Comparison of ENCODE assay signal across 16 mouse cellular contexts in the genomic region with DNA sequence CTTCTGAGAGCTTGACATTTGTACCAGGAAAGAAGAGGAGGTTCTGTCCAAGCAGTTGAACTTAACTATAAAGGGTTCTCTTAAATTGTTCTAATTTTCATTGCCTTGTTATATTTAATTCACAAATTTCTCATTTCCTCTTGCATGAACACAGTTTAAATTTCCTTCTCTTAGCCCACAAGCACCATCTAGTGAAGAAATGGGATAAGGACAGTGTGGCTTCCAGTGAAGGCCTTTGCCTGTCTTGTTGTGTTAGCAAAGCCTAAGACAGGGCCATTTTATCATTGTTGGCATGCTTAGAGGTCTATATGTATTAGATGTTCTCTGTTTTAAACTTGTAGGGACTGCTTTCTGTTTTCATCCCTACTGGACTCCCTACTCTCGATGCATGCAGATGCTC.
A peak's percentile ranks its signal among the peaks of the same experiment; 100 is the strongest.
DNase-seq lines count a peak whose midpoint lies in the region; ATAC-seq and TF ChIP-seq lines count a peak whose summit lies in the region.
"Had no signal": no experiment of that assay in that cellular context is flagged by ENCODE, and none has a peak within 500 bp of the region (broad histone marks: within the 10 kb centered on the region; RNA-seq: fewer than 3 reads in every experiment).

No protein-coding gene starts in this region.

- H3K4me2 ChIP-seq in intestine, postnatal 0 days (replicated peaks; ENCODE audit: low read depth) = no peak overlapping the region
- H3K4me2 ChIP-seq in intestine, embryonic 15.5 days (replicated peaks) = no peak overlapping the region
- no peak overlapping the region for H3K4me2 ChIP-seq in midbrain, embryonic 11.5 days
- H3K4me2 ChIP-seq in midbrain, embryonic 16.5 days (ENCODE audit: low read length) = no peak overlapping the region
- H3K4me2 ChIP-seq: embryonic facial prominence, embryonic 12.5 days; forebrain, embryonic 13.5 days; heart, embryonic 15.5 days; neural tube, embryonic 12.5 days had no signal

- no peaks in the 10 kb centered on the region for H3K4me1 ChIP-seq in intestine, postnatal 0 days (replicated peaks; ENCODE audit: control insufficient read depth, insufficient read depth, low read length)
- no peaks in the 10 kb centered on the region for H3K4me1 ChIP-seq in intestine, embryonic 15.5 days (replicated peaks)
- no peaks in the 10 kb centered on the region for H3K4me1 ChIP-seq in midbrain, embryonic 11.5 days (ENCODE audit: control insufficient read depth, insufficient read depth, low read length)
- no peaks in the 10 kb centered on the region for H3K4me1 ChIP-seq in midbrain, embryonic 16.5 days (ENCODE audit: control insufficient read depth, insufficient read depth, low read length)
- H3K4me1 ChIP-seq: embryonic facial prominence, embryonic 12.5 days; forebrain, embryonic 13.5 days; heart, embryonic 15.5 days; megakaryocyte, embryonic 14.5 days; neural tube, embryonic 12.5 days had no signal

- WGBS in intestine, postnatal 0 days = 78% methylated on average over 1 of the region's 1 CpGs
- WGBS in intestine, embryonic 15.5 days = 71% methylated on average over 1 of the region's 1 CpGs
- 90% methylated on average over 1 of the region's 1 CpGs for WGBS in midbrain, embryonic 11.5 days
- WGBS in midbrain, embryonic 16.5 days = 94% methylated on average over 1 of the region's 1 CpGs

- H3K9ac ChIP-seq in intestine, postnatal 0 days (ENCODE audit: low read depth, low read length) = no peak overlapping the region
- no peak overlapping the region for H3K9ac ChIP-seq in intestine, embryonic 15.5 days
- no peak overlapping the region for H3K9ac ChIP-seq in midbrain, embryonic 11.5 days (ENCODE audit: low read length)
- H3K9ac ChIP-seq in midbrain, embryonic 16.5 days (ENCODE audit: low read depth, low read length) = no peak overlapping the region
- H3K9ac ChIP-seq: embryonic facial prominence, embryonic 12.5 days; forebrain, embryonic 13.5 days; heart, embryonic 15.5 days; neural tube, embryonic 12.5 days had no signal

- no peak overlapping the region for H3K27ac ChIP-seq in intestine, postnatal 0 days (ENCODE audit: low read depth, low read length)
- no peak overlapping the region for H3K27ac ChIP-seq in intestine, embryonic 15.5 days
- no peak overlapping the region for H3K27ac ChIP-seq in midbrain, embryonic 11.5 days (ENCODE audit: low read depth, low read length)
- no peak overlapping the region for H3K27ac ChIP-seq in midbrain, embryonic 16.5 days (ENCODE audit: low read length)
- H3K27ac ChIP-seq: embryonic facial prominence, embryonic 12.5 days; forebrain, embryonic 13.5 days; heart, embryonic 15.5 days; neural tube, embryonic 12.5 days had no signal

- H3K4me3 ChIP-seq in intestine, postnatal 0 days (ENCODE audit: low read depth, low read length) = no peak overlapping the region
- no peak overlapping the region for H3K4me3 ChIP-seq in intestine, embryonic 15.5 days (replicated peaks)
- no peak overlapping the region for H3K4me3 ChIP-seq in midbrain, embryonic 11.5 days (ENCODE audit: low read depth, low read length)
- no peak overlapping the region for H3K4me3 ChIP-seq in midbrain, embryonic 16.5 days (ENCODE audit: low read depth, low read length)
- H3K4me3 ChIP-seq: embryonic facial prominence, embryonic 12.5 days; forebrain, embryonic 13.5 days; heart, embryonic 15.5 days; megakaryocyte, embryonic 14.5 days; neural tube, embryonic 12.5 days had no signal

- TF ChIP-seq CTCF in intestine, postnatal 0 days (IDR thresholded peaks at IDR 0.05; ENCODE audit: low read depth) = peak; percentile 60

- ATAC-seq in intestine, postnatal 0 days = no peak
- ATAC-seq in intestine, embryonic 15.5 days = no peak
- no peak for ATAC-seq in midbrain, embryonic 11.5 days (ENCODE audit: low FRiP score)
- no peak for ATAC-seq in midbrain, embryonic 16.5 days
- ATAC-seq in megakaryocyte-erythroid progenitor cell, adult 5-6 weeks (replicated peaks; ENCODE audit: low FRiP score, low TSS enrichment, poor library complexity, severe bottlenecking) = 0 out of 2 replicates have a peak, but pooled peaks have one; percentile 50
- ATAC-seq: forebrain, embryonic 13.5 days had no signal

- no peaks in the 10 kb centered on the region for H3K9me3 ChIP-seq in intestine, postnatal 0 days (ENCODE audit: control insufficient read depth)
- no peaks in the 10 kb centered on the region for H3K9me3 ChIP-seq in intestine, embryonic 15.5 days
- H3K9me3 ChIP-seq in midbrain, embryonic 11.5 days (ENCODE audit: control insufficient read depth, low read length) = no peaks in the 10 kb centered on the region
- H3K9me3 ChIP-seq in midbrain, embryonic 16.5 days (replicated peaks; ENCODE audit: control insufficient read depth, low read length, poor library complexity, severe bottlenecking) = no peaks in the 10 kb centered on the region
- H3K9me3 ChIP-seq: embryonic facial prominence, embryonic 12.5 days; forebrain, embryonic 13.5 days; heart, embryonic 15.5 days; megakaryocyte, embryonic 14.5 days; neural tube, embryonic 12.5 days had no signal

- no peaks in the 10 kb centered on the region for H3K36me3 ChIP-seq in intestine, postnatal 0 days (ENCODE audit: control insufficient read depth, insufficient read depth)
- no peaks in the 10 kb centered on the region for H3K36me3 ChIP-seq in intestine, embryonic 15.5 days
- H3K36me3 ChIP-seq in midbrain, embryonic 11.5 days (ENCODE audit: control insufficient read depth, insufficient read depth, low read length) = no peaks in the 10 kb centered on the region
- H3K36me3 ChIP-seq in midbrain, embryonic 16.5 days (ENCODE audit: control insufficient read depth, insufficient read depth, low read length) = no peaks in the 10 kb centered on the region
- H3K36me3 ChIP-seq: embryonic facial prominence, embryonic 12.5 days; heart, embryonic 15.5 days; neural tube, embryonic 12.5 days had no signal

- DNase-seq in midbrain, embryonic 11.5 days (ENCODE audit: low spot score, missing footprints) = peak; percentile 47
- DNase-seq in adipocyte (ENCODE audit: low spot score) = peak; percentile 55
- DNase-seq in cerebellum, postnatal 14 days = no peak
- DNase-seq: cerebellum, adult 8-10 months; gastrocnemius, postnatal 10 days; kidney, postnatal 25 days; retina, postnatal 1 day had no signal

- no peaks in the 10 kb centered on the region for H3K27me3 ChIP-seq in intestine, postnatal 0 days (replicated peaks; ENCODE audit: control insufficient read depth, insufficient read depth, low read length)
- no peaks in the 10 kb centered on the region for H3K27me3 ChIP-seq in intestine, embryonic 15.5 days (replicated peaks)
- H3K27me3 ChIP-seq in midbrain, embryonic 11.5 days (ENCODE audit: control insufficient read depth, insufficient read depth, low read length) = no peaks in the 10 kb centered on the region
- H3K27me3 ChIP-seq in midbrain, embryonic 16.5 days (ENCODE audit: control insufficient read depth, insufficient read depth, low read depth, low read length) = no peaks in the 10 kb centered on the region
- H3K27me3 ChIP-seq: embryonic facial prominence, embryonic 12.5 days; forebrain, embryonic 13.5 days; heart, embryonic 15.5 days; megakaryocyte, embryonic 14.5 days; neural tube, embryonic 12.5 days had no signal

Comparison
In these comparisons a context has a peak if more than half of its experiments do, and no peak if none do; other contexts are left out.
1. DNase-seq: peak in midbrain, embryonic 11.5 days (single experiment) and adipocyte (single experiment); none in cerebellum, postnatal 14 days (0 of 2).